Mouse (Mus musculus): ENCODE measurements around the gene A830031A19Rik.

GRCm38 (mm10) chr11:24059137-24059536 is 15.7 kb downstream of the A830031A19Rik start:
- TF ChIP-seq CTCF (IDR thresholded peaks at IDR 0.05; ENCODE audit: extremely low read depth, insufficient read depth, insufficient read length, insufficient replicate concordance) (no peak), POLR2A (IDR thresholded peaks at IDR 0.05; ENCODE audit: low read depth, low read length) (no peak)
